Mouse (Mus musculus) intestine, embryonic 14.5 days (tissue): ENCODE data around the gene Blvrb. TPM values are rescaled to one million over a fixed set of nuclear protein-coding genes. Genes with fewer than 3 reads are reported as not detected.

Source experiments
- ATAC-seq: fragments of 200-750 bp; cut with Nextera tagmentation; replicated peaks from 2 replicates; pipeline ENCODE4 v1.8.0; 2017; ENCODE audit warnings: low read depth, moderate number of reproducible peaks, moderate TSS enrichment, moderate library complexity; ENCODE audit not compliant: low FRiP score, low TSS enrichment
- DNase-seq: peaks from one replicate; pipeline ENCODE4 v3.0.0-alpha.2; 2018; ENCODE audit warnings: low spot score
- H3K27ac ChIP-seq: fragments of 300-500 bp; sonication (generic); 2 replicates; pipeline ENCODE4 v1.5.1; 2014; ENCODE audit warnings: low read depth, mild to moderate bottlenecking, control low read depth
- H3K27me3 ChIP-seq: fragments of 300-500 bp; sonication (generic); replicated peaks from 2 replicates; pipeline ENCODE4 v1.6.1; 2014; ENCODE audit warnings: low read length, control low read depth; ENCODE audit not compliant: control insufficient read depth, insufficient read depth
- H3K36me3 ChIP-seq: fragments of 300-500 bp; sonication (generic); 2 replicates; pipeline ENCODE4 v1.6.1; 2014; ENCODE audit warnings: low read length, control low read depth; ENCODE audit not compliant: control insufficient read depth, insufficient read depth
- H3K4me1 ChIP-seq: fragments of 300-500 bp; sonication (generic); replicated peaks from 2 replicates; pipeline ENCODE4 v1.6.1; 2014; ENCODE audit warnings: low read length, control low read depth, mixed read lengths; ENCODE audit not compliant: control insufficient read depth, insufficient read depth
- H3K4me2 ChIP-seq: fragments of 300-500 bp; sonication (generic); 2 replicates; pipeline ENCODE4 v1.6.1; 2014; ENCODE audit warnings: low read length
- H3K4me3 ChIP-seq: fragments of 300-500 bp; sonication (generic); 2 replicates; pipeline ENCODE4 v1.5.1; 2014; ENCODE audit warnings: low read depth, low read length, control low read depth, mixed read lengths
- H3K9ac ChIP-seq: fragments of 300-500 bp; sonication (generic); 2 replicates; pipeline ENCODE4 v1.6.1; 2014; ENCODE audit warnings: mild to moderate bottlenecking, low read length
- H3K9me3 ChIP-seq: fragments of 300-500 bp; sonication (generic); 2 replicates; pipeline ENCODE4 v1.6.1; 2016; ENCODE audit warnings: low read length, control low read depth; ENCODE audit not compliant: control insufficient read depth
- WGBS: fragments of 180-500 bp; shearing (Covaris S2); extraction: QIAGEN DNeasy Blood & Tissue Kit; methylation state at CpG from one replicate; pipeline ENCODE4 v1.1.7; 2014; 5-methylcytosine and 5-hydroxymethylcytosine counted together
- polyA plus RNA-seq: library from polyadenylated mRNA; unstranded; fragments of >200 nt; fragmentation: Nextera tagmentation; extraction: Ambion mirVana; gene quantifications from 2 replicates; pipeline ENCODE4 v1.2.1, GENCODE M21; 2014

Gene Blvrb
- polyA plus RNA-seq, 1 experiment from 2014 or later = 52.3 TPM

- DNase-seq = no peak
- Histone ChIP-seq H3K27ac (no peak overlapping the region), H3K4me1 (no peaks in the 10 kb centered on the region), H3K4me3 (no peak overlapping the region), H3K9me3 (no peaks in the 10 kb centered on the region), H3K4me2 (no peak overlapping the region), H3K27me3 (no peaks in the 10 kb centered on the region), H3K36me3 (no peaks in the 10 kb centered on the region), H3K9ac (no peak overlapping the region)
- no peak for ATAC-seq
- 75% methylated on average over 3 of the region's 3 CpGs for WGBS
These were observed 28.7 kb upstream of the Blvrb start for GRCm38 (mm10) chr7:27419101-27419500.

DNA sequence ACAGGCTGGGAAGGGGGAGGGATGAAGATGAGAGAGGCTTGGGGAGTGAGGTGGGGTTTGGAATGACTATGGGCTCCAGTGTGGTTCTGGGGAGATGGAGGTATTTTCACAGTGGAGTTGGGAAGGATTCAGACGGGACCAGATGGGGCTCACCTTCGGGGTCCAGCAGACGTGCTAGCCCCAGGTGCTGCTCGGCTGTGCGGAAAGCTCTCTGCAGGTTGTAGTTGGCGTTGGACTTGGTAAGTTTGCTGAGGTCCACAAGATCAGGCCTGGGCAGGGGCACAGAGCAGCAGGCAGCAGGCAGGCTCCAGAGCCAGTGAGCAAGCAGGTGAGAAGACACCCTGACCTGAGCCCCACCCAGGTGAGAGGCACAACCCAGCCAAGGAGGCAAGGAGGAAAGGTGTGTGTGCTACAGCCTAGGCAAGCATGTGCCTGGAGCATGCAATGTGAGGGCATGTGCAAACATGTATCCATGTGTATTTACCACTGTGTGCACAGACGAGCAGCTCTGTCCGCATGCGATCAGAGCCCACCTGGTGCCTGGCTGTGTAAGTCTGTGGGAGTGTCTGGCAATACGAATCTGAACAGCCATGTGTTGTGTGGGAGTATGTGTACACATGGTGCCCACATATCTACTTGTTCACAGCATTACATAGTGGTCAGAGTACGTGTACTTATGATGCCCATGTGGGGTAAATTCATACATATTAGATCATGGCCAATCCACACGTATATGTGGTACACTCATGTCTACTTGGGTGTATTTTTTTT lies 24.0 kb upstream of the Blvrb start:
- Histone ChIP-seq H3K4me3 (no peak overlapping the region), H3K9ac (no peak overlapping the region), H3K36me3 (no peaks in the 10 kb centered on the region), H3K4me2 (no peak overlapping the region), H3K9me3 (no peaks in the 10 kb centered on the region), H3K27me3 (no peaks in the 10 kb centered on the region), H3K4me1 (no peaks in the 10 kb centered on the region), H3K27ac (no peak overlapping the region)
- WGBS = 85% methylated on average over 12 of the region's 12 CpGs
- ATAC-seq (no peak), DNase-seq (no peak)

DNA sequence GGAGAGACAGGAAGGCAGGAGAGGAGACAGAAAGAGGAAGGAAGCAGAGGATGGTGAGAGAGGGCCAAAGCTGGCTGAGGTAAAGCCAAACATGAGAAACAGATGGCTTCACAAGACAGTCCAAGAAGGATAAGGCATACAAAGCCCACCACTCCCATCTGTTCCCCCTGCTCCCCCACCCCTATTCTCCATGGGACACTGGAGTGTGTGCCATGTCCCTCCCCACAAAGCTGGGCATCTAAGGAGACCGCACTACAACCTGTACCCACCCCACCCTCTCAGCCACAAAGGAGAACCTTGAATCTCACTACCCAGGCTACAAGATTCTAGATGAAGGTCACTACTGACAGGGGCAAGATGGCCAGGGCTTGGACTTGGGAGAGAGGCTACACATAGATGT lies 20.4 kb upstream of the Blvrb start:
- ATAC-seq = no peak

GRCm38 (mm10) chr7:27428002-27428401 lies 19.8 kb upstream of the Blvrb start:
- ATAC-seq = no peak
- no peak overlapping the region for H3K4me2 ChIP-seq
- H3K36me3 ChIP-seq = no peaks in the 10 kb centered on the region
- H3K4me1 ChIP-seq = no peaks in the 10 kb centered on the region
- DNase-seq = no peak
- H3K9me3 ChIP-seq = peaks cover 8% of the 10 kb centered on the region
- no peak overlapping the region for H3K4me3 ChIP-seq
- H3K27me3 ChIP-seq = peaks cover 4% of the 10 kb centered on the region; the same call in 1 of the 2 replicates
- H3K27ac ChIP-seq = no peak overlapping the region
- 77% methylated on average over 11 of the region's 11 CpGs for WGBS
- no peak overlapping the region for H3K9ac ChIP-seq

More for the DNA sequence above, 20.4 kb upstream of the Blvrb start:
- Histone ChIP-seq H3K9ac (no peak overlapping the region), H3K4me3 (no peak overlapping the region), H3K36me3 (no peaks in the 10 kb centered on the region), H3K27ac (no peak overlapping the region), H3K4me2 (no peak overlapping the region), H3K4me1 (no peaks in the 10 kb centered on the region), H3K9me3 (peaks cover 8% of the 10 kb centered on the region), H3K27me3 (no peaks in the 10 kb centered on the region)
- WGBS = 78% methylated on average over 1 of the region's 1 CpGs
- no peak for DNase-seq

DNA sequence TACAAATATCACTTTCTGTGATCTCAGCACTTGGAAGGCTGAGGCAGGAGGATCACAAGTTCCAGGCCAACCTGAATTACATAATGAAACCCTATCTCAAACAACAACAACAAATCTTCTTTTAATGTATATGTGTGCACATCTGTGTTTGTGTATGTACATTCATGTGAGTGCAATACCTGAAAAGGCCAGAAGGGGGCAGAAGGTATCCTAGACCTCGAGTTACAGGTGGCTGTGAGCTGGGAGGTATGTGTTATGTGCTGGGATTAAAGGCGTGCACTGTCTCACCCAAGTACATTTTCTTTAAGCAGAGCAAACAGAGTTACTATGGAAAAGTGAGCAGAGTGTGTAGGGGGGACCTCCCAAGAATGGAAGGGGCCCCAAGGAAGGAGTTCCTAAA lies 18.6 kb upstream of the Blvrb start:
- peaks cover 8% of the 10 kb centered on the region for H3K9me3 ChIP-seq
- H3K4me2 ChIP-seq = no peak overlapping the region
- DNase-seq (no peak), ATAC-seq (no peak)
- H3K4me3 ChIP-seq = no peak overlapping the region
- no peak overlapping the region for H3K9ac ChIP-seq
- no peak overlapping the region for H3K27ac ChIP-seq
- WGBS = 58% methylated on average over 2 of the region's 2 CpGs
- H3K36me3 ChIP-seq = no peaks in the 10 kb centered on the region
- no peaks in the 10 kb centered on the region for H3K4me1 ChIP-seq
- H3K27me3 ChIP-seq = peaks cover 15% of the 10 kb centered on the region

DNA sequence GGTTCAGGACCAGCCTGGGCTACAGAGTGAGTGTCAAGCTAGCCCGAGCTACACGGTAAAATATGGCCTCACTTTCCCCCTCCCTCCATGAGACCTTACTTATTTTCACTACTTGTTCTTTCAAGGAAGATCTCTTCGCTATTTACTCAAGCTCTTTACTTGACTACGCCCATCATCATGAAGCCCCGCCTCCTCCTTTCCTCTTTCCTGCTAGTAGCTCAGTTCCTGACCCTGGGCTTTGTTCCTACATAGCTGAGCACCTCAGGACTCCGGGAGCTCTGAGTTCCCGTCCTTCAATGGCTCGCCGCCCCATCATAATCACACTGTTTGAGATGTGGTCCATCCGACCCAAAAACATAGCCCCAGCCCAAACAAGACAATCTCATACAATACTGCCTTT lies 14.4 kb upstream of the Blvrb start:
- Histone ChIP-seq H3K36me3 (no peaks in the 10 kb centered on the region), H3K9ac (no peak overlapping the region), H3K27ac (no peak overlapping the region), H3K9me3 (peaks cover 8% of the 10 kb centered on the region), H3K27me3 (peaks cover 28% of the 10 kb centered on the region), H3K4me2 (no peak overlapping the region), H3K4me1 (no peaks in the 10 kb centered on the region), H3K4me3 (no peak overlapping the region)
- ATAC-seq (no peak), DNase-seq (no peak)
- 32% methylated on average over 10 of the region's 10 CpGs for WGBS

DNA sequence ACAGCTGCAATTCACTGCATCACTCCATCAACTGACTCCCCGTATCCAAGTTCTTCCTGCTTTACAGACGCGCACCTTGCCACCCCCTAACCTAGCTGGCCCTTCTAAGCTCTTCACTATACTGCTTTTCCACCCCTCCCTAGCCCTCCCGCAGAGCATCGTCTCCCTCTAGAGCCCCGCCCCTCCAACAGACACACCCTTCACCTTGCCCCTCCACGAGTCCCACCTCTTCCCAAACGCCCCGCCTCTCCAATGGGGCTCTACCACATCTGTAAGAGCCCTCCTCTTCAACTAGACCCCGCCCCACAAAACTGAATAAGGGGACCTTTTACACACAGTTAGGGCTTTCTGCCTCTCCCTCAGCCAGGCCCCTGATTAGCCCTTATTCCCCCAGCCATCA lies 14.0 kb upstream of the Blvrb start:
- 11% methylated on average over 10 of the region's 10 CpGs for WGBS
- Histone ChIP-seq H3K4me2 (no peak overlapping the region), H3K4me1 (no peaks in the 10 kb centered on the region), H3K9ac (no peak overlapping the region), H3K27ac (no peak overlapping the region), H3K9me3 (peaks cover 8% of the 10 kb centered on the region), H3K4me3 (no peak overlapping the region), H3K36me3 (no peaks in the 10 kb centered on the region), H3K27me3 (peaks cover 28% of the 10 kb centered on the region)
- DNase-seq (no peak), ATAC-seq (0 out of 2 replicates have a peak, but pooled peaks have one; percentile 27)

- no peak overlapping the region for H3K4me3 ChIP-seq
- DNase-seq (no peak), ATAC-seq (no peak)
- no peak overlapping the region for H3K27ac ChIP-seq
- no peak overlapping the region for H3K9ac ChIP-seq
- 51% methylated on average over 5 of the region's 5 CpGs for WGBS
- H3K4me1 ChIP-seq = no peaks in the 10 kb centered on the region
- H3K36me3 ChIP-seq = no peaks in the 10 kb centered on the region
- no peak overlapping the region for H3K4me2 ChIP-seq
- H3K9me3 ChIP-seq = 0 out of 2 replicates have a peak, but pooled peaks cover 3% of the 10 kb centered on the region
- H3K27me3 ChIP-seq = peaks cover 28% of the 10 kb centered on the region
These were observed 10.2 kb upstream of the Blvrb start for GRCm38 (mm10) chr7:27437544-27437943.

DNA sequence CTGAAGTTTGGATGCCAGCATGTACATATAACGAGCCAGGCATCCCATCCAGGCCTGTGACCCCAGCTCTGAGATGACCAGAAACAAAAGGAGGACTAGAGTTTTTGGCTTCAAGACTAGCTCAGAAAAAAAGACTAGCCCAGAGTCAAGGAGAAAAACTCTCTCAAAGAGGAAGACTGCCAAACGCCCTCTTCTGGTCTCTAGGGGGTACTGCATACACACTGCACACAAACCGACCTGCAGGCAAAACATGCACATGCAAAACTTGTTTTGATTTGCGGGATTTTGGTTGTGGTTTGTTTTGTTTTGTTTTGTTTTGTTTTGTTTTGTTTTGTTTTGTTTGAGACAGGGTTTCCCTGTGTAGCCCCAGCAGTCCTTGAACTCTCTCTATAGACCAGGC lies 7.8 kb upstream of the Blvrb start:
- Histone ChIP-seq H3K4me3 (no peak overlapping the region), H3K27ac (no peak overlapping the region), H3K9ac (no peak overlapping the region), H3K4me2 (no peak overlapping the region), H3K27me3 (peaks cover 12% of the 10 kb centered on the region), H3K9me3 (0 out of 2 replicates have a peak, but pooled peaks cover 3% of the 10 kb centered on the region), H3K36me3 (no peaks in the 10 kb centered on the region), H3K4me1 (no peaks in the 10 kb centered on the region)
- 78% methylated on average over 4 of the region's 4 CpGs for WGBS
- DNase-seq = no peak
- ATAC-seq = no peak
